Mouse (Mus musculus): ENCODE data around the gene Tmem259.

DNA sequence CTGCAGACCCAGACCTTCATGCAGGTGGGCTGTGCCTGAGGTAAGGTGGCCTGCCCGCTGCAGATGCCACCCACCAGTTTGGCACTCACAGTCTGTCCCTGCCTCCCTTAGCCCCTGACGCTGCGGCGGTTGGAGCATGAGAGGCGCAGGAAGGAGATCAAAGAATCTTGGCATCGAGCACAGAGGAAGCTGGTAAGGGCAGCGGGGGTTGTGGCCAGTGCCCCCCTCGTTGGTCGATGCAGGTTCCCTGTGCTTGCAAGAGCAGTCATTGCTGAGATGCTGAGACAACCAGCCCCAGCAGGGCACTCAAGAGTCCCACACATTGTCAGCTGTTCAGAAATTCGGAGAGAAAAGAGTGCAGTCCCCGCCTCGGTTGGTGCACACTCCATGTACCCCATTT, 38.0 kb upstream of the Tmem259 start:
- no peak for TF ChIP-seq CTCF (IDR thresholded peaks at IDR 0.05; ENCODE audit: low read depth, low read length)
- no peak for TF ChIP-seq POLR2AphosphoS5 (IDR thresholded peaks at IDR 0.05; ENCODE audit: insufficient replicate concordance, low read depth, low read length)
